Mouse (Mus musculus) liver, embryonic 12.5 days (tissue): ENCODE data around the gene Prkar2b. TPM values are rescaled to one million over a fixed set of nuclear protein-coding genes. Genes with fewer than 3 reads are reported as not detected.

Experiments
- ATAC-seq: fragments of 200-750 bp; cut with Nextera tagmentation; 2 replicates; pipeline ENCODE4 v1.8.0; 2017; ENCODE audit warnings: moderate number of reproducible peaks, mild to moderate bottlenecking, moderate library complexity
- H3K27ac ChIP-seq: fragments of 300-500 bp; sonication (generic); 2 replicates; pipeline ENCODE4 v1.5.1; 2016; ENCODE audit warnings: mild to moderate bottlenecking
- H3K27me3 ChIP-seq: fragments of 300-500 bp; sonication (generic); replicated peaks from 2 replicates; pipeline ENCODE4 v1.6.1; 2016; ENCODE audit warnings: mild to moderate bottlenecking, moderate library complexity
- H3K36me3 ChIP-seq: fragments of 300-500 bp; sonication (generic); 2 replicates; pipeline ENCODE4 v1.6.1; 2016; ENCODE audit warnings: mild to moderate bottlenecking, moderate library complexity
- H3K4me1 ChIP-seq: fragments of 300-500 bp; sonication (generic); 2 replicates; pipeline ENCODE4 v1.6.1; 2016
- H3K4me2 ChIP-seq: fragments of 300-500 bp; sonication (generic); 2 replicates; pipeline ENCODE4 v1.6.1; 2016; ENCODE audit warnings: mild to moderate bottlenecking, moderate library complexity
- H3K4me3 ChIP-seq: fragments of 300-500 bp; sonication (generic); 2 replicates; pipeline ENCODE4 v1.5.1; 2016; ENCODE audit warnings: mild to moderate bottlenecking, moderate library complexity
- H3K9ac ChIP-seq: fragments of 300-500 bp; sonication (generic); 2 replicates; pipeline ENCODE4 v1.6.1; 2016; ENCODE audit warnings: mild to moderate bottlenecking, moderate library complexity
- H3K9me3 ChIP-seq: fragments of 300-500 bp; sonication (generic); replicated peaks from 2 replicates; pipeline ENCODE4 v1.6.1; 2016; ENCODE audit warnings: mild to moderate bottlenecking, moderate library complexity
- WGBS: fragments of 180-500 bp; shearing (Covaris S2); methylation state at CpG from one replicate; pipeline ENCODE4 v1.1.7; 2016; ENCODE audit not compliant: insufficient replicate concordance; 5-methylcytosine and 5-hydroxymethylcytosine counted together
- polyA plus RNA-seq: library from polyadenylated mRNA; unstranded; fragments of >200 nt; fragmentation: Nextera tagmentation; extraction: Ambion mirVana; gene quantifications from 2 replicates; pipeline ENCODE4 v1.2.1, GENCODE M21; 2016

Prkar2b gene
- polyA plus RNA-seq, 1 experiment from 2014 or later: 137 TPM

GRCm38 (mm10) chr12:32006391-32006929 lies 54.6 kb downstream of the Prkar2b start:
- Histone ChIP-seq H3K4me2 (no peak overlapping the region), H3K36me3 (peaks cover 41% of the 10 kb centered on the region), H3K27ac (no peak overlapping the region), H3K9me3 (no peaks in the 10 kb centered on the region), H3K27me3 (no peaks in the 10 kb centered on the region), H3K4me3 (no peak overlapping the region), H3K9ac (no peak overlapping the region), H3K4me1 (peaks cover 42% of the 10 kb centered on the region)
- 91% methylated on average over 10 of the region's 10 CpGs for WGBS
- ATAC-seq: no peak

GRCm38 (mm10) chr12:32000464-32000863 lies 60.6 kb downstream of the Prkar2b start:
- Histone ChIP-seq H3K27ac (peak overlapping the region; percentile 28; the same call in 1 of the 2 replicates), H3K9me3 (no peaks in the 10 kb centered on the region), H3K9ac (no peak overlapping the region), H3K4me2 (no peak overlapping the region), H3K36me3 (peaks cover 30% of the 10 kb centered on the region), H3K27me3 (no peaks in the 10 kb centered on the region), H3K4me3 (no peak overlapping the region), H3K4me1 (peaks cover 66% of the 10 kb centered on the region)
- no peak for ATAC-seq
- WGBS: 30% methylated on average over 7 of the region's 7 CpGs

- Histone ChIP-seq H3K9ac (no peak overlapping the region), H3K27ac (peak overlapping the region; percentile 92; the same call in 1 of the 2 replicates), H3K4me1 (peaks cover 73% of the 10 kb centered on the region), H3K36me3 (peaks cover 30% of the 10 kb centered on the region), H3K27me3 (no peaks in the 10 kb centered on the region), H3K4me2 (no peak overlapping the region), H3K9me3 (no peaks in the 10 kb centered on the region), H3K4me3 (no peak overlapping the region)
- WGBS: 53% methylated on average over 5 of the region's 5 CpGs
- no peak for ATAC-seq
These were observed 62.4 kb downstream of the Prkar2b start for GRCm38 (mm10) chr12:31998706-31999105.

GRCm38 (mm10) chr12:31997328-31997878 lies 63.7 kb downstream of the Prkar2b start:
- peak overlapping the region; percentile 92 for H3K27ac ChIP-seq
- H3K4me2 ChIP-seq: peak overlapping the region; percentile 52
- no peaks in the 10 kb centered on the region for H3K27me3 ChIP-seq
- WGBS: 22% methylated on average over 3 of the region's 3 CpGs
- no peak overlapping the region for H3K4me3 ChIP-seq
- H3K9me3 ChIP-seq: no peaks in the 10 kb centered on the region
- peaks cover 43% of the 10 kb centered on the region for H3K36me3 ChIP-seq
- H3K4me1 ChIP-seq: peaks cover 73% of the 10 kb centered on the region
- peak overlapping the region; percentile 37; the same call in 1 of the 2 replicates for H3K9ac ChIP-seq
- no peak; the same call in 1 of the 2 replicates for ATAC-seq

GRCm38 (mm10) chr12:31996877-31997276 lies 64.2 kb downstream of the Prkar2b start:
- H3K4me1 ChIP-seq: peaks cover 68% of the 10 kb centered on the region

GRCm38 (mm10) chr12:31990575-31990974 lies 70.5 kb downstream of the Prkar2b start:
- WGBS: 83% methylated on average over 4 of the region's 4 CpGs
- H3K36me3 ChIP-seq: peaks cover 77% of the 10 kb centered on the region
- no peak for ATAC-seq

More at GRCm38 (mm10) chr12:31996877-31997276, 64.2 kb downstream of the Prkar2b start:
- no peaks in the 10 kb centered on the region for H3K9me3 ChIP-seq
- peaks cover 44% of the 10 kb centered on the region for H3K36me3 ChIP-seq
- WGBS: 16% methylated on average over 5 of the region's 5 CpGs
- H3K9ac ChIP-seq: peak overlapping the region; percentile 56; the same call in 1 of the 2 replicates
- H3K4me3 ChIP-seq: no peak overlapping the region
- H3K27me3 ChIP-seq: no peaks in the 10 kb centered on the region
- peak overlapping the region; percentile 52 for H3K4me2 ChIP-seq
- ATAC-seq: peak; percentile 87
- peak overlapping the region; percentile 92 for H3K27ac ChIP-seq

GRCm38 (mm10) chr12:31989726-31990125 lies 71.4 kb downstream of the Prkar2b start:
- peak; percentile 67 for ATAC-seq
- Histone ChIP-seq H3K4me2 (no peak overlapping the region), H3K4me1 (peaks cover 35% of the 10 kb centered on the region), H3K36me3 (peaks cover 86% of the 10 kb centered on the region), H3K9ac (no peak overlapping the region), H3K27me3 (no peaks in the 10 kb centered on the region), H3K9me3 (no peaks in the 10 kb centered on the region), H3K4me3 (no peak overlapping the region), H3K27ac (no peak overlapping the region)

More at GRCm38 (mm10) chr12:31990575-31990974, 70.5 kb downstream of the Prkar2b start:
- Histone ChIP-seq H3K27me3 (no peaks in the 10 kb centered on the region), H3K27ac (no peak overlapping the region), H3K4me3 (no peak overlapping the region), H3K4me2 (no peak overlapping the region), H3K9ac (no peak overlapping the region), H3K4me1 (peaks cover 36% of the 10 kb centered on the region), H3K9me3 (no peaks in the 10 kb centered on the region)

GRCm38 (mm10) chr12:31986463-31986862 lies 74.6 kb downstream of the Prkar2b start:
- H3K36me3 ChIP-seq: peaks cover 85% of the 10 kb centered on the region
- H3K27ac ChIP-seq: no peak overlapping the region
- H3K4me2 ChIP-seq: no peak overlapping the region
- ATAC-seq: no peak
- H3K9ac ChIP-seq: no peak overlapping the region
- WGBS: 64% methylated on average over 2 of the region's 2 CpGs
- no peaks in the 10 kb centered on the region for H3K27me3 ChIP-seq
- H3K4me1 ChIP-seq: peaks cover 27% of the 10 kb centered on the region
- H3K4me3 ChIP-seq: no peak overlapping the region
- H3K9me3 ChIP-seq: no peaks in the 10 kb centered on the region

- no peak for ATAC-seq
- no peaks in the 10 kb centered on the region for H3K27me3 ChIP-seq
- no peak overlapping the region for H3K4me2 ChIP-seq
- H3K9ac ChIP-seq: no peak overlapping the region
- H3K4me1 ChIP-seq: peaks cover 25% of the 10 kb centered on the region
- H3K36me3 ChIP-seq: peaks cover 85% of the 10 kb centered on the region
- WGBS: 86% methylated on average over 6 of the region's 6 CpGs
- H3K27ac ChIP-seq: no peak overlapping the region
- H3K4me3 ChIP-seq: no peak overlapping the region
- no peaks in the 10 kb centered on the region for H3K9me3 ChIP-seq
These were observed 75.4 kb downstream of the Prkar2b start for GRCm38 (mm10) chr12:31985738-31986137.

GRCm38 (mm10) chr12:31984664-31985063 lies 76.4 kb downstream of the Prkar2b start:
- no peak overlapping the region for H3K9ac ChIP-seq
- H3K27ac ChIP-seq: no peak overlapping the region
- H3K4me2 ChIP-seq: no peak overlapping the region
- no peaks in the 10 kb centered on the region for H3K9me3 ChIP-seq
- peaks cover 90% of the 10 kb centered on the region for H3K36me3 ChIP-seq
- WGBS: 33% methylated on average over 12 of the region's 12 CpGs
- peaks cover 14% of the 10 kb centered on the region for H3K4me1 ChIP-seq
- no peaks in the 10 kb centered on the region for H3K27me3 ChIP-seq
- no peak for ATAC-seq
- H3K4me3 ChIP-seq: no peak overlapping the region

GRCm38 (mm10) chr12:31984206-31984605 lies 76.9 kb downstream of the Prkar2b start:
- H3K9ac ChIP-seq: no peak overlapping the region
- H3K36me3 ChIP-seq: peaks cover 91% of the 10 kb centered on the region
- no peaks in the 10 kb centered on the region for H3K27me3 ChIP-seq
- no peak overlapping the region for H3K4me3 ChIP-seq
- 56% methylated on average over 2 of the region's 2 CpGs for WGBS
- ATAC-seq: no peak
- peaks cover 9% of the 10 kb centered on the region for H3K4me1 ChIP-seq
- no peak overlapping the region for H3K4me2 ChIP-seq
- H3K27ac ChIP-seq: no peak overlapping the region
- H3K9me3 ChIP-seq: no peaks in the 10 kb centered on the region

GRCm38 (mm10) chr12:31983769-31984168 lies 77.3 kb downstream of the Prkar2b start:
- peaks cover 91% of the 10 kb centered on the region for H3K36me3 ChIP-seq
- H3K4me1 ChIP-seq: peaks cover 9% of the 10 kb centered on the region
- H3K9me3 ChIP-seq: no peaks in the 10 kb centered on the region
- WGBS: 84% methylated on average over 6 of the region's 6 CpGs
- no peak overlapping the region for H3K4me3 ChIP-seq
- H3K9ac ChIP-seq: no peak overlapping the region
- H3K27ac ChIP-seq: no peak overlapping the region
- H3K4me2 ChIP-seq: no peak overlapping the region
- no peak for ATAC-seq
- H3K27me3 ChIP-seq: no peaks in the 10 kb centered on the region
